Mouse (Mus musculus): ENCODE results near the gene Copa. TPM values are rescaled to one million over a fixed set of nuclear protein-coding genes. Genes with fewer than 3 reads are reported as not detected.

Gene Copa
- polyA plus RNA-seq, 2 experiments, result 28.9 to 49.6 TPM

DNA sequence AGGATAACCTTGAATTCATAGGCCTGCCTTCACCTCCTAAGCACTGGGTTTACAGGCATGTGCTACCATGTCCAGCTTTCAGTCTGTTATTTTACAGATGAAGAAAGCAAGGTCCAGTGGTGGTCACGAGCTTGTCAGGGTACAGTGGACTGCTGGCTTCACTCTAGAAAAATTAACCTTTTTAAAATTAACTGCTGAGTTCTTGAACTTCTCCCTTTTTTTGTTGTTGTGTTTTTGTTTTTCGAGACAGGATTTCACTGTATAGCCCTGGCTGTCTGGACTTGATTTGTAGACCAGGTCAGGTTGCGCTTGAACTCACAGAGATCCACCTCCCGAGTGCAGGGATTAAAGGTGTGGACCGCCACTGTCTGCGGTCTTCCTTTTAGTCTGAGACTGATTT is 80.6 kb downstream of the Copa start:
- no peak for DNase-seq (ENCODE audit: low read depth in 3 of 3, low spot score in 3 of 3)
- TF ChIP-seq EP300 (IDR thresholded peaks at IDR 0.05; ENCODE audit: low read depth), result no peak
- no peak for TF ChIP-seq CTCF (IDR thresholded peaks at IDR 0.05; ENCODE audit: low read depth)
- Histone ChIP-seq H3K4me1 (replicated peaks; ENCODE audit: control insufficient read depth in 2 of 2, insufficient read depth in 2 of 2, low read length in 1 of 2) (peaks cover 3 to 4% of the 10 kb centered on the region in 2 experiments; a peak in 2 of 4 replicates), H3K27me3 (ENCODE audit: control insufficient read depth, insufficient read depth, low read length) (no peaks in the 10 kb centered on the region), H3K9ac (replicated peaks) (no peak overlapping the region), H3K36me3 (replicated peaks; ENCODE audit: control insufficient read depth, insufficient read depth, low read depth) (peaks cover 32% of the 10 kb centered on the region), H3K4me3 (ENCODE audit: insufficient read depth in 1 of 2, low read depth in 2 of 2, low read length in 2 of 2) (no peak overlapping the region), H3K4me2 (ENCODE audit: low read depth) (no peak overlapping the region), H3K9me3 (ENCODE audit: control insufficient read depth, low read length) (no peaks in the 10 kb centered on the region), H3K27ac (no peak overlapping the region)
- 86% methylated on average over 6 of the region's 6 CpGs for WGBS (ENCODE audit: insufficient replicate concordance)
- ATAC-seq (ENCODE audit: insufficient read depth), result no peak

DNA sequence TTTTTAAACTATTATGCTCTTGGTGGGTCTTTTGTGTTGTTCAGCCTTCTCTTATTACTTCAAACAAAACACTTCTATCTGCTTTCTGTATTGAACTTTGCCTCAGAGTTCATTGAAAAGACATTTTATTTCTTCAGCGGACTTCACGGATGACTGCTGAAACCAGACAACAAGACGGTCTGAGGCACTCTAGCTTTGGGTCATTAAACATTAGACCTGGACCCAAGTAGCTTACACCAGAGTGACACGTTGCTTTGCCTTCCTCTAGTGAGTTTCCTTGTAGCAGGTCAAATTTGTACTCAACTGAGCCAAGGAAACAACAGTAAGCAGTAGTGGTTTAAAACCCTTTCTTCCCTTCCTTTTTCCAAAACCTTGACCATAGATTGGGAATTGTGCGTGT is 85.6 kb downstream of the Copa start:
- H3K4me2 ChIP-seq (ENCODE audit: low read depth), result no peak overlapping the region
- 87% methylated on average over 5 of the region's 5 CpGs for WGBS (ENCODE audit: insufficient replicate concordance)

DNA sequence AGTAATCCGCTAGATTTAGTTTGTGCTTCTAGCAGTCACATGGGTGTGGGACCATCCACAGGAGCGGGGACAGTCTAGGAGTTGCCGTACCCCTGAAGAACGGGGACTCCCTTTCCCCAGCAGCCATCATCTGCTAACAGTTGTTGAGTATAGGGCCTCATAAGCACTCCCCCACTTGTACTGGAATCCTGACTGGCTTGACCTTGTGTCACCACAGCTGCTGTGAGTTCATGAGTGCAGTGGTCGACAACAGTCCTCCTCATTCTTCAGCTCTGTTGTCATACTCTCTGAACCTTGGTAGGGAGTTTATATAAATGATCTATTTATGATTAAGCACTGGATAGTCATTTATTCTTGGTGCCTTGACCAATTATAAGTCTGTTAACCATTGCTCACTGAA is 87.5 kb downstream of the Copa start:
- ATAC-seq (ENCODE audit: insufficient read depth) (no peak), DNase-seq (ENCODE audit: low read depth in 3 of 3, low spot score in 3 of 3) (no peak)
- no peaks in the 10 kb centered on the region for H3K27me3 ChIP-seq (ENCODE audit: control insufficient read depth, insufficient read depth, low read length)
- no peak for TF ChIP-seq CTCF (IDR thresholded peaks at IDR 0.05; ENCODE audit: low read depth)
- TF ChIP-seq EP300 (IDR thresholded peaks at IDR 0.05; ENCODE audit: low read depth), result no peak
- 90% methylated on average over 5 of the region's 5 CpGs for WGBS (ENCODE audit: insufficient replicate concordance)
- H3K36me3 ChIP-seq (replicated peaks; ENCODE audit: control insufficient read depth, insufficient read depth, low read depth), result peaks cover 84% of the 10 kb centered on the region
- no peak overlapping the region for H3K4me3 ChIP-seq (ENCODE audit: insufficient read depth in 1 of 2, low read depth in 2 of 2, low read length in 2 of 2)
- H3K4me1 ChIP-seq (replicated peaks; ENCODE audit: control insufficient read depth in 2 of 2, insufficient read depth in 2 of 2, low read length in 1 of 2), result no peaks in the 10 kb centered on the region
- no peaks in the 10 kb centered on the region for H3K9me3 ChIP-seq (ENCODE audit: control insufficient read depth, low read length)
- H3K27ac ChIP-seq, result no peak overlapping the region
- H3K9ac ChIP-seq (replicated peaks), result no peak overlapping the region
- no peak overlapping the region for H3K4me2 ChIP-seq (ENCODE audit: low read depth)

More for the DNA sequence above, 85.6 kb downstream of the Copa start:
- Histone ChIP-seq H3K27me3 (ENCODE audit: control insufficient read depth, insufficient read depth, low read length) (no peaks in the 10 kb centered on the region), H3K9me3 (ENCODE audit: control insufficient read depth, low read length) (no peaks in the 10 kb centered on the region), H3K9ac (replicated peaks) (no peak overlapping the region), H3K4me1 (replicated peaks; ENCODE audit: control insufficient read depth in 2 of 2, insufficient read depth in 2 of 2, low read length in 1 of 2) (no peaks in the 10 kb centered on the region), H3K36me3 (replicated peaks; ENCODE audit: control insufficient read depth, insufficient read depth, low read depth) (peaks cover 69% of the 10 kb centered on the region), H3K27ac (no peak overlapping the region), H3K4me3 (ENCODE audit: insufficient read depth in 1 of 2, low read depth in 2 of 2, low read length in 2 of 2) (no peak overlapping the region)
- DNase-seq (ENCODE audit: low read depth in 3 of 3, low spot score in 3 of 3) (no peak), ATAC-seq (ENCODE audit: insufficient read depth) (no peak)
- TF ChIP-seq EP300 (IDR thresholded peaks at IDR 0.05; ENCODE audit: low read depth) (no peak), CTCF (IDR thresholded peaks at IDR 0.05; ENCODE audit: low read depth) (no peak)

Other genes starting within 250 kb of the Copa start
- gene Cd84, start 242.8 kb upstream of the Copa start, polyA plus RNA-seq (2012; rRNA removed), result 1.8 and 3.6 TPM in 2 replicates
- 4.7 and 6.0 TPM in 2 replicates for gene Cd84, start 242.8 kb upstream of the Copa start, polyA plus RNA-seq (2014; fragmentation: Nextera tagmentation; extraction: Ambion mirVana)
- 0.28 and 0.42 TPM in 2 replicates for gene Gm10521, start 186.9 kb upstream of the Copa start, polyA plus RNA-seq (2012; rRNA removed)
- gene Gm10521, start 186.9 kb upstream of the Copa start, polyA plus RNA-seq (2014; fragmentation: Nextera tagmentation; extraction: Ambion mirVana), result 0.05 TPM in 1 of 2 replicates, not detected in the other
- 0.17 and 0.23 TPM in 2 replicates for gene Slamf6, start 165.0 kb upstream of the Copa start, polyA plus RNA-seq (2012; rRNA removed)
- gene Slamf6, start 165.0 kb upstream of the Copa start, polyA plus RNA-seq (2014; fragmentation: Nextera tagmentation; extraction: Ambion mirVana), result 0.72 and 0.93 TPM in 2 replicates
- 0.73 and 0.90 TPM in 2 replicates for gene Vangl2, start 54.1 kb upstream of the Copa start, polyA plus RNA-seq (2012; rRNA removed)
- 0.56 and 0.69 TPM in 2 replicates for gene Vangl2, start 54.1 kb upstream of the Copa start, polyA plus RNA-seq (2014; fragmentation: Nextera tagmentation; extraction: Ambion mirVana)
- not detected in 2 replicates for gene Nhlh1, start 25.0 kb upstream of the Copa start, polyA plus RNA-seq (2012; rRNA removed)
- not detected in 2 replicates for gene Nhlh1, start 25.0 kb upstream of the Copa start, polyA plus RNA-seq (2014; fragmentation: Nextera tagmentation; extraction: Ambion mirVana)
- 22.2 and 22.6 TPM in 2 replicates for gene Ncstn, start 266 bp downstream of the Copa start, polyA plus RNA-seq (2012; rRNA removed)
- gene Ncstn, start 266 bp downstream of the Copa start, polyA plus RNA-seq (2014; fragmentation: Nextera tagmentation; extraction: Ambion mirVana), result 24.6 and 28.4 TPM in 2 replicates
- gene Pex19, start 44.2 kb downstream of the Copa start, polyA plus RNA-seq (2012; rRNA removed), result 19.8 and 20.1 TPM in 2 replicates
- gene Pex19, start 44.2 kb downstream of the Copa start, polyA plus RNA-seq (2014; fragmentation: Nextera tagmentation; extraction: Ambion mirVana), result 30.1 and 32.9 TPM in 2 replicates
- gene Dcaf8, start 65.6 kb downstream of the Copa start, polyA plus RNA-seq (2012; rRNA removed), result 25.4 and 34.6 TPM in 2 replicates
- gene Dcaf8, start 65.6 kb downstream of the Copa start, polyA plus RNA-seq (2014; fragmentation: Nextera tagmentation; extraction: Ambion mirVana), result 36.2 and 40.1 TPM in 2 replicates
- 10.4 and 11.1 TPM in 2 replicates for gene Pea15a, start 124.3 kb downstream of the Copa start, polyA plus RNA-seq (2012; rRNA removed)
- gene Pea15a, start 124.3 kb downstream of the Copa start, polyA plus RNA-seq (2014; fragmentation: Nextera tagmentation; extraction: Ambion mirVana), result 14.4 and 16.5 TPM in 2 replicates
- 0.09 and 0.11 TPM in 2 replicates for gene Casq1, start 137.3 kb downstream of the Copa start, polyA plus RNA-seq (2012; rRNA removed)
- 0.22 TPM in 1 of 2 replicates, not detected in the other for gene Casq1, start 137.3 kb downstream of the Copa start, polyA plus RNA-seq (2014; fragmentation: Nextera tagmentation; extraction: Ambion mirVana)
- 0.01 TPM in 1 of 2 replicates, not detected in the other for gene Atp1a4, start 175.9 kb downstream of the Copa start, polyA plus RNA-seq (2012; rRNA removed)
- gene Atp1a4, start 175.9 kb downstream of the Copa start, polyA plus RNA-seq (2014; fragmentation: Nextera tagmentation; extraction: Ambion mirVana), result not detected in 2 replicates
- 12.7 and 15.4 TPM in 2 replicates for gene Igsf8, start 179.1 kb downstream of the Copa start, polyA plus RNA-seq (2012; rRNA removed)
- 11.0 and 11.6 TPM in 2 replicates for gene Igsf8, start 179.1 kb downstream of the Copa start, polyA plus RNA-seq (2014; fragmentation: Nextera tagmentation; extraction: Ambion mirVana)
- gene Atp1a2, start 215.5 kb downstream of the Copa start, polyA plus RNA-seq (2012; rRNA removed), result 0.08 and 0.10 TPM in 2 replicates
- gene Atp1a2, start 215.5 kb downstream of the Copa start, polyA plus RNA-seq (2014; fragmentation: Nextera tagmentation; extraction: Ambion mirVana), result 0.01 and 0.08 TPM in 2 replicates
- gene Kcnj9, start 246.8 kb downstream of the Copa start, polyA plus RNA-seq (2012; rRNA removed), result 0.02 and 0.05 TPM in 2 replicates
- gene Kcnj9, start 246.8 kb downstream of the Copa start, polyA plus RNA-seq (2014; fragmentation: Nextera tagmentation; extraction: Ambion mirVana), result not detected in 2 replicates

All from liver, embryonic 14.5 days (tissue).